Mouse (Mus musculus) MEL (cell line): Measurements from ENCODE around the gene Tlcd2.

Source experiments
- CHD1 ChIP-seq: IDR thresholded peaks from 2 replicates; pipeline ENCODE4 v1.6.1; 2012; ENCODE audit warnings: low read depth, mild to moderate bottlenecking, inconsistent platforms, low read length, improper control_type of control experiment
- CTCF ChIP-seq, 3 experiments: IDR thresholded peaks in 2 of 3; conservative IDR thresholded peaks in 1 of 3; 2 replicates each; pipeline ENCODE4 v1.5.1; 2011 to 2012; ENCODE audit warnings: low read length in 3 of 3, low read depth in 2 of 3, mild to moderate bottlenecking in 2 of 3, improper control_type of control experiment in 1 of 3, inconsistent platforms in 1 of 3, mixed read lengths in 1 of 3, moderate library complexity in 1 of 3; ENCODE audit not compliant: control insufficient read depth in 1 of 3, insufficient read depth in 1 of 3, poor library complexity in 1 of 3, severe bottlenecking in 1 of 3
- ELF1 ChIP-seq: IDR thresholded peaks from 2 replicates; pipeline ENCODE4 v1.6.1; 2014; ENCODE audit warnings: low read depth, mild to moderate bottlenecking, inconsistent platforms, low read length, improper control_type of control experiment, moderate library complexity
- EP300 ChIP-seq, 2 experiments: IDR thresholded peaks; 2 replicates each; pipeline ENCODE4 v1.6.1; 2011; ENCODE audit warnings: improper control_type of control experiment in 2 of 2, low read length in 2 of 2, low read depth in 1 of 2, mild to moderate bottlenecking in 1 of 2
- MAFK ChIP-seq: IDR thresholded peaks from 2 replicates; pipeline ENCODE4 v1.6.1; 2011; ENCODE audit warnings: low read depth, mild to moderate bottlenecking, low read length, improper control_type of control experiment, borderline replicate concordance
- MYB ChIP-seq: IDR thresholded peaks from 2 replicates; pipeline ENCODE4 v1.6.1; 2011; ENCODE audit warnings: mild to moderate bottlenecking, low read depth, low read length, improper control_type of control experiment
- POLR2A ChIP-seq, 2 experiments: IDR thresholded peaks; 2 replicates each; pipeline ENCODE4 v1.6.1; 2011 to 2012; ENCODE audit warnings: low read length in 2 of 2, mild to moderate bottlenecking in 2 of 2, control low read depth in 1 of 2, improper control_type of control experiment in 1 of 2, low read depth in 1 of 2, moderate library complexity in 1 of 2; ENCODE audit not compliant: control insufficient read depth in 1 of 2, insufficient read depth in 1 of 2, poor library complexity in 1 of 2
- SMC3 ChIP-seq: IDR thresholded peaks from 2 replicates; pipeline ENCODE4 v1.6.1; 2011; ENCODE audit warnings: low read depth, low read length, improper control_type of control experiment
- TBP ChIP-seq: IDR thresholded peaks from 2 replicates; pipeline ENCODE4 v1.8.0; 2011; ENCODE audit warnings: low read depth, low read length, improper control_type of control experiment

DNA sequence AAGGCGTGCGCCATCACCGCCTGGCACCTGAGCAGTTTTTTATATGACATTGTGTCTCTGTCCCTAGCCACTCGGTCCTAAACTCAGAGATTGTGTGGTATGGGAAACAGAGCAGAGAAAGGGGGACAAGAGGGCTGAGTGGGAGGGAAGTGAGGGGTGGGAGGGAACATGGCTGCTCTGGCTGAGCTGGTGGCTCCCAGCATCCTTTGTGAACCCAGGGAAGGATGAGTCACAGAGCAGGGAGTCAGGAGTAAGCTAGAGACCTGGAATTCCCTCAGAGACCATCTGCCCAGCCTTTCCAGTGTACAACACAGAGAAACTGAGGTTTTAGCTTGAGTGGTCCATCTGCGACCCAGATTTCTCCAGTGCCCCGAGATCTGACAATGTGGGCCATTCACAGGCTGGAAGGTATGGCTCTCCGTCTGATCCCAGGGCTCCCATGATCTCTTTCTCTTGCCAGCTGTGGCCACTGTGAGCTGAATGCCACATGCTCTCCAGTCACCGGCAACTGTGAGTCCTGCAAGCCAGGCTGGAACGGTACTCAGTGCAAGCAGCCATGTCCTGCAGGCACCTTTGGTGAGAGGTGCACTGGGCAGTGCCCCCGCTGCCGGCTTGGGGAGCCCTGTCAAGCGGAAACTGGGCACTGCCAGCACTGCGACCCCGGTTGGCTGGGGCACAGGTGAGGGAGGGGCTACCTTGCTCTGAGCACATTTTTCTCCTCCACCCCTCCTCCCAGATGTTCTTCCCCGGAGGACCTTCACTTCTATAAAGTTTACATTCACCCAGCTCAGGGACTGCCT is 58.5 kb downstream of the Tlcd2 start:
- TF ChIP-seq POLR2A (IDR thresholded peaks at IDR 0.05; ENCODE audit: control insufficient read depth in 1 of 2, insufficient read depth in 1 of 2, low read depth in 1 of 2, low read length in 2 of 2, poor library complexity in 1 of 2) (no peak), MYB (no peak), EP300 (IDR thresholded peaks at IDR 0.05; ENCODE audit: low read depth in 1 of 2, low read length in 2 of 2) (no peak), TBP (no peak), CTCF (IDR thresholded peaks at IDR 0.05 in 2 of 3, conservative IDR thresholded peaks at IDR 0.05 in 1 of 3; ENCODE audit: control insufficient read depth in 1 of 3, insufficient read depth in 1 of 3, low read depth in 2 of 3, low read length in 3 of 3, poor library complexity in 1 of 3, severe bottlenecking in 1 of 3) (no peak), ELF1 (no peak), SMC3 (no peak), MAFK (no peak), CHD1 (no peak)
